Mouse (Mus musculus) forebrain, embryonic 14.5 days (tissue): Measurements from ENCODE around the gene Vars2. TPM values are rescaled to one million over a fixed set of nuclear protein-coding genes. Genes with fewer than 3 reads are reported as not detected.

Source experiments
- ATAC-seq: fragments of 200-750 bp; cut with Nextera tagmentation; 2 replicates; pipeline ENCODE4 v1.8.0; 2017; ENCODE audit warnings: mild to moderate bottlenecking, moderate library complexity
- DNase-seq: peaks from one replicate; pipeline ENCODE4 v3.0.0-alpha.2; 2015; ENCODE audit warnings: low spot score
- H3K27ac ChIP-seq: fragments of 300-500 bp; sonication (generic); 2 replicates; pipeline ENCODE4 v1.5.1; 2014; ENCODE audit warnings: low read depth, mild to moderate bottlenecking, control low read depth, low read length, moderate library complexity
- H3K27me3 ChIP-seq: fragments of 300-500 bp; sonication (generic); replicated peaks from 2 replicates; pipeline ENCODE4 v1.6.1; 2014; ENCODE audit warnings: low read length, control low read depth, mixed read lengths; ENCODE audit not compliant: control insufficient read depth, insufficient read depth
- H3K36me3 ChIP-seq: fragments of 300-500 bp; sonication (generic); 2 replicates; pipeline ENCODE4 v1.6.1; 2014; ENCODE audit warnings: low read length, control low read depth; ENCODE audit not compliant: control insufficient read depth, insufficient read depth
- H3K4me1 ChIP-seq: fragments of 300-500 bp; sonication (generic); 2 replicates; pipeline ENCODE4 v1.6.1; 2014; ENCODE audit warnings: antibody characterized with exemption, low read length, control low read depth; ENCODE audit not compliant: control insufficient read depth, insufficient read depth
- H3K4me2 ChIP-seq: fragments of 300-500 bp; sonication (generic); 2 replicates; pipeline ENCODE4 v1.6.1; 2014; ENCODE audit warnings: mild to moderate bottlenecking, control low read depth, low read length
- H3K4me3 ChIP-seq: fragments of 300-500 bp; sonication (generic); 2 replicates; pipeline ENCODE4 v1.5.1; 2014; ENCODE audit warnings: low read depth, low read length, control low read depth
- H3K9ac ChIP-seq: fragments of 300-500 bp; sonication (generic); 2 replicates; pipeline ENCODE4 v1.6.1; 2014; ENCODE audit warnings: mild to moderate bottlenecking, low read length, control low read depth, moderate library complexity
- H3K9me3 ChIP-seq: fragments of 300-500 bp; sonication (generic); replicated peaks from 2 replicates; pipeline ENCODE4 v1.6.1; 2016; ENCODE audit warnings: low read length, control low read depth, mixed read lengths; ENCODE audit not compliant: control insufficient read depth
- WGBS: fragments of 180-500 bp; shearing (Covaris S2); extraction: QIAGEN DNeasy Blood & Tissue Kit; methylation state at CpG from one replicate; pipeline ENCODE4 v1.1.7; 2014; 5-methylcytosine and 5-hydroxymethylcytosine counted together
- polyA plus RNA-seq: library from polyadenylated mRNA; unstranded; fragments of >200 nt; fragmentation: Nextera tagmentation; extraction: Ambion mirVana; gene quantifications from 2 replicates; pipeline ENCODE4 v1.2.1, GENCODE M21; 2014

Gene Vars2
- polyA plus RNA-seq, 1 experiment from 2014 or later: 9.3 TPM

DNA sequence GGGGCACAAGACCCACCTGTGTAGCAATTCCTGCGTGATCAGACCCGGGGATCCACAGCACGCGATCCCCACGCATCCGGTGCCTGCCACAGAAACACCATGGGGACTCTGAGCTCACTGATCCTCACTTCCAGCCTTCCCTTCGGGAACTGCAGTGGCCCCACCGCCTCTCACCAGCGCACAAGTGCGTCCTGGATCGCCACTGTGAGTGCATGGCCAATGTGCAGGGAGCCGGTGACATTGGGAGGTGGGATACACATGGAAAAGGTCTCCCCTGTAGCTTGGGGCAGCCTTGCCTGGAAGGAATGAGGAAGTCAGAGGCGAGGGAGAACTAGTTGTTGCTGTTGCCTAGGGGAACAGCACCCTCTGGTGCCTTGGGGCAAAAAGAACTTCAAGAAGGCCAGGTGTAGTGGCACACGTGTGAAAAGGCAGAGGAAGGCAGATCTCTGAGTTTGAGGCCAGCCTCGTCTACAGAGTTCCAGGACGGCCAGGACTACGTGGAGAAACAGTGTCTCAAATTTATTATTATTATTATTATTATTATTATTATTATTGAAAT, 1.4 kb downstream of the Vars2 start:
- no peaks in the 10 kb centered on the region for H3K27me3 ChIP-seq
- 0 out of 2 replicates have a peak overlapping the region, but pooled peaks have one; percentile 90 for H3K4me2 ChIP-seq
- H3K4me1 ChIP-seq: peaks cover 8% of the 10 kb centered on the region
- no peaks in the 10 kb centered on the region for H3K9me3 ChIP-seq
- no peak overlapping the region for H3K27ac ChIP-seq
- ATAC-seq (no peak), DNase-seq (no peak)
- H3K9ac ChIP-seq: no peak overlapping the region
- no peak overlapping the region for H3K4me3 ChIP-seq
- H3K36me3 ChIP-seq: peaks cover 27% of the 10 kb centered on the region
- 80% methylated on average over 17 of the region's 17 CpGs for WGBS

DNA sequence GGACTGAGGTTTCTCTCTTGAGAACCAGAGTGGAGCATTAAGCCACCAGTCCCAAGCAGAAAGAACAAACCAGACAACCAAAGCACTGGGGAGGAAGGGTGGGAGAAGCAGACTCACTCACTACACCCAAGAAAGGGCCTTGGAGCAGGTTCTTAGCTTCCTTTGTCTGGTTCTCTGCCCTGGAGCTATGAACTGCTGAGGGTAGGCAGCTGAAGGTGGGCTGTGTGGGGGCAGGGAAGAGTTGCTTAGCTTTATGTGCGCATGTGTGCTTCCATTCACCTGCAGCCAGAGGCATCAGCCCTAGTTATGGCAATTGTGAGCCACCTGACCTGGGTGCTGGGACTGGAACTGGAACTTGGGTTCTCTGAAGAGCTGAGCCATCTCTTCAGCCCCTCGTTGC, 14.3 kb downstream of the Vars2 start:
- DNase-seq: no peak
- no peaks in the 10 kb centered on the region for H3K9me3 ChIP-seq
- H3K9ac ChIP-seq: no peak overlapping the region
- 82% methylated on average over 2 of the region's 2 CpGs for WGBS
- no peaks in the 10 kb centered on the region for H3K27me3 ChIP-seq
- no peak for ATAC-seq
- H3K36me3 ChIP-seq: peaks cover 33% of the 10 kb centered on the region
- H3K4me3 ChIP-seq: no peak overlapping the region
- no peak overlapping the region for H3K27ac ChIP-seq
- no peaks in the 10 kb centered on the region for H3K4me1 ChIP-seq
- no peak overlapping the region for H3K4me2 ChIP-seq

DNA sequence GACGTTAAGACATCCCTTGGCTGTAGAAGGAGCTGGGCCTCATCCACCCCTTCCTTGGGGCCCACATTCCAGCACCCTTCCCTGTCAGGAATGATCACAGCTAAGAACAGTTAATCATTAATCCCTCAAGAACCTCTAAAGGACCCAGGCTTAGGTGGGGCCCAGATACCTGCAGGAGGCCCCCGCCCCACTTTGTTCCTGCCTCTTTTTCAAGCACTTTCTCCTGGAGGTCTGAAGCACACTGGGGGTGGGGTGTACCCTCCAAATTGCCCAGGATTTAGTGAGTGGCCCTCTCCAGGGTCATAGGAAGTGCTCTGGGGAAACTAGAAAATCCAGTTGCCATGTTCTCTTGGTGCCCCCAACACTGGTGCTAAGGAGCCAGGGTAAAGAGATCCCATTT, 18.0 kb downstream of the Vars2 start:
- Histone ChIP-seq H3K4me3 (no peak overlapping the region), H3K27me3 (no peaks in the 10 kb centered on the region), H3K4me1 (no peaks in the 10 kb centered on the region), H3K27ac (no peak overlapping the region), H3K36me3 (no peaks in the 10 kb centered on the region), H3K4me2 (no peak overlapping the region), H3K9me3 (no peaks in the 10 kb centered on the region), H3K9ac (no peak overlapping the region)
- 69% methylated on average over 2 of the region's 2 CpGs for WGBS
- no peak for ATAC-seq
- DNase-seq: no peak

GRCm38 (mm10) chr17:35643609-35644236, 23.7 kb downstream of the Vars2 start, which contains the start of gene Mucl3:
Gene Mucl3, minus strand, starts transcription at chr17:35643695.
- no peaks in the 10 kb centered on the region for H3K36me3 ChIP-seq
- WGBS: 73% methylated on average over 13 of the region's 13 CpGs

GRCm38 (mm10) chr17:35639352-35639751, 28.0 kb downstream of the Vars2 start:
- Histone ChIP-seq H3K4me1 (peaks cover 3% of the 10 kb centered on the region; the same call in 1 of the 2 replicates), H3K27me3 (no peaks in the 10 kb centered on the region), H3K9ac (no peak overlapping the region), H3K36me3 (no peaks in the 10 kb centered on the region), H3K9me3 (no peaks in the 10 kb centered on the region), H3K4me3 (no peak overlapping the region), H3K4me2 (no peak overlapping the region), H3K27ac (no peak overlapping the region)
- WGBS: 85% methylated on average over 6 of the region's 6 CpGs
- ATAC-seq (no peak), DNase-seq (no peak)

More at GRCm38 (mm10) chr17:35643609-35644236, 23.7 kb downstream of the Vars2 start, which contains the start of gene Mucl3:
- Histone ChIP-seq H3K4me3 (no peak within 1 kb of the TSS), H3K4me1 (no peaks in the 10 kb centered on the region), H3K27ac (no peak within 1 kb of the TSS), H3K4me2 (no peak within 1 kb of the TSS), H3K9ac (no peak within 1 kb of the TSS), H3K9me3 (no peaks in the 10 kb centered on the region), H3K27me3 (no peaks in the 10 kb centered on the region)
- no peak for ATAC-seq
- no peak for DNase-seq

DNA sequence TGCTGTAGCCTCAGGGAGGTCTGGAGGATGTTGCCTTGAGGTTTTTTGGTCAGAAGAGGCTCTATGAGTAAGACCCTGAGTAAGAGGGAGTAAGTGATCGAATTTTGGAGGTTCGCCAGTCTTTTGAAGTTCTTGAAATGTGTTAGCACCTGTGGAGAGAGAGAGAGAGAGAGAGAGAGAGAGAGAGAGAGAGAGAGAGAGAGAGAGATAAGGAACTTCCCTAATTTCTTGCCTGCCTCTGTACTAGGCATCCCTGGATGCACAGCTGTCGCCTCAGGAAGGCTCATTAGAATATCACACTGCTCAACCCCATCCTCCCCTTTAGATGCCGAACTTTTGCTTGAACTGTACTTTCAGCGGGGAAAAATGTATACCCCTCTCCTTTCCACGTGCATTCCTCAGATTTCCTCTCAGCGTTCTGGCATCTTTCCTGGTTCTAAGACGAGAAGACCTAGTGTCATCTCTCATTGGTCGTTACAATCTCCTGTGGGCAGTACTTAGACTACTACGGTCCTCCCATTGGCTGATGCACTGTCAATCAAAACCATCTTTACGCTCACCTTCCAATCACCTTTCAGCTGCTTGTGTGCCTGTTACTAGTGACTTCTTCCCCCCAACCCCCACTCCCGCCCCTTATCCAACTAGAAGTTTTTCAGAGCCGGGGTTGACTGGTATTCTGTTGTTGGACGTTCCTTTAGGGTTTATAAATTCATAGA, 28.8 kb downstream of the Vars2 start:
- no peaks in the 10 kb centered on the region for H3K36me3 ChIP-seq
- H3K4me1 ChIP-seq: peaks cover 3% of the 10 kb centered on the region; the same call in 1 of the 2 replicates
- H3K27me3 ChIP-seq: no peaks in the 10 kb centered on the region
- peak; percentile 78 for DNase-seq
- no peak overlapping the region for H3K4me3 ChIP-seq
- ATAC-seq: peak; percentile 77; the same call in 1 of the 2 replicates
- WGBS: 31% methylated on average over 14 of the region's 14 CpGs
- no peak overlapping the region for H3K27ac ChIP-seq
- no peak overlapping the region for H3K9ac ChIP-seq
- no peak overlapping the region for H3K4me2 ChIP-seq
- H3K9me3 ChIP-seq: no peaks in the 10 kb centered on the region

GRCm38 (mm10) chr17:35636363-35636762, 31.0 kb downstream of the Vars2 start:
- DNase-seq: peak; percentile 29
- WGBS: 37% methylated on average over 5 of the region's 5 CpGs
- ATAC-seq: no peak
- Histone ChIP-seq H3K27ac (no peak overlapping the region), H3K9ac (no peak overlapping the region), H3K36me3 (no peaks in the 10 kb centered on the region), H3K4me1 (peaks cover 3% of the 10 kb centered on the region; the same call in 1 of the 2 replicates), H3K9me3 (no peaks in the 10 kb centered on the region), H3K27me3 (no peaks in the 10 kb centered on the region), H3K4me3 (no peak overlapping the region), H3K4me2 (no peak overlapping the region)

- Histone ChIP-seq H3K9ac (peak overlapping the region; percentile 51), H3K36me3 (no peaks in the 10 kb centered on the region), H3K4me2 (peak overlapping the region; percentile 56), H3K27ac (no peak overlapping the region), H3K4me3 (peak overlapping the region; percentile 30), H3K4me1 (peaks cover 3% of the 10 kb centered on the region; the same call in 1 of the 2 replicates), H3K9me3 (no peaks in the 10 kb centered on the region), H3K27me3 (no peaks in the 10 kb centered on the region)
- WGBS: 0% methylated on average over 15 of the region's 15 CpGs
- ATAC-seq (peak; percentile 79), DNase-seq (peak; percentile 87)
These were observed 31.7 kb downstream of the Vars2 start for GRCm38 (mm10) chr17:35635699-35636111.
